Mouse (Mus musculus) left cerebral cortex, adult 18-20 months (tissue): ENCODE results near the gene Lyrm1. TPM values are rescaled to one million over a fixed set of nuclear protein-coding genes. Genes with fewer than 3 reads are reported as not detected.

ENCODE experiments used
- DNase-seq, 2 experiments: peaks; one replicate each; pipeline ENCODE4 v3.0.0; 2021 to 2022; ENCODE audit warnings: low spot score in 2 of 2, mixed read lengths in 1 of 2
- total RNA-seq, 2 experiments: library from RNA; stranded (reverse); gene quantifications; 2 replicates each; pipeline ENCODE4 v1.2.3; 2021

The Lyrm1 gene
- total RNA-seq, 2 experiments from 2014 or later, result 13.5 to 13.8 TPM

DNA sequence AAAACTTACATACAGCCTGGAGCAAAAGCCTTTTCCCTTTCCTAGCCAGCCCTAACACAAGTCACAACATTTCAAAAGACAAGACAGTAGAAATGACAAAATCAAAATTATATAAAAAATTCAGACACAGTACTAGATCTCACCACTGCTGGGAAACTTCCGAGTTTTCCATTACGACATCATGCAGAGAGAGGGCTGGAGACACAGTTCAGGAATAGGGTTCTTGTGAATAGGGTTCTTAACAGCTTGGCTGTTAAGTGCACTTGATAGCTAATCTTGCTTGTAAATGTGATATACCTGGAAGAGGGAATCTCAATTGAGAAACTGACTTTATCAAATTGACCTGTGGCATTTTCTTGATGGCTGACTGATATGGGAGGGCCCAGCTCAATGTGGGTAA is 14.4 kb upstream of the Lyrm1 start:
- DNase-seq, result no peak

DNA sequence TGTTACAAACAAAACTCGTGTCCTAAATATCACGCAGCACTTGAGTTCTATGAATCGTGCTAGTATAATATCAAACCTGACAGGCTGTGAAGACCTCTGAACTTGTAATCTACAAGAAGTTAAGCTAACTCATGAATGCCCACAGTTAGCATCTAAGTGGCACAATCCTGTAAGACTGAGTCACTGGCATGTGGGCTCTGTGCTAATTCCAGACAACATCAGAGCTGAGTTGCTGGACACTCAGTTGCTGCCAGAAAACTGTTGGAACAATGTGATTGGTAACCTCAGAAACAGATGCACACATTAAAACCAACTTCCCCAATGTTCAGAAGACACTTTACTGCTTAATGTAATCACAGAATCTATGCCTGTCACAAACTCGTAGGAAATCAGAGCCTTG is 7.8 kb upstream of the Lyrm1 start:
- no peak for DNase-seq

- DNase-seq, result no peak
Observed at GRCm38 (mm10) chr7:119892198-119892597, 3.5 kb upstream of the Lyrm1 start.

DNA sequence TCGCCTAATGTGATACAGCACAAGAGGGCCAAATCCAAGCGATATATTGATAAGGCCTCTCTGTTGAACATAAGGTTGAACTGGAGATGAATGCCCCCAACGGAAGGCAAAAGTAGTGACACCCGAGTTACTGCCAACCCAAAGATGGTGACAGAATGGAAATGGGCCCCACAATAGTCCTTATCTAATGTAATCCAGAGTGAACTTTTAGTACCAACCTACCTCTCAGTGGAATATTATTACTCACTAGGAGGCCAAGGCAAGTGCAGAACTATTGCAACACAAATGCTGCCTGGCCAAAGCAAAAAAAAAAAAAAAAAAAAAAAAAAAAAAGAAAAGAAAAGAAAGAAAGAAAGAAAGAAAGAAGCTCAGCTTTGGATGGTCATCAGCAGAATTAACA is 2.9 kb upstream of the Lyrm1 start:
- no peak for DNase-seq

DNA sequence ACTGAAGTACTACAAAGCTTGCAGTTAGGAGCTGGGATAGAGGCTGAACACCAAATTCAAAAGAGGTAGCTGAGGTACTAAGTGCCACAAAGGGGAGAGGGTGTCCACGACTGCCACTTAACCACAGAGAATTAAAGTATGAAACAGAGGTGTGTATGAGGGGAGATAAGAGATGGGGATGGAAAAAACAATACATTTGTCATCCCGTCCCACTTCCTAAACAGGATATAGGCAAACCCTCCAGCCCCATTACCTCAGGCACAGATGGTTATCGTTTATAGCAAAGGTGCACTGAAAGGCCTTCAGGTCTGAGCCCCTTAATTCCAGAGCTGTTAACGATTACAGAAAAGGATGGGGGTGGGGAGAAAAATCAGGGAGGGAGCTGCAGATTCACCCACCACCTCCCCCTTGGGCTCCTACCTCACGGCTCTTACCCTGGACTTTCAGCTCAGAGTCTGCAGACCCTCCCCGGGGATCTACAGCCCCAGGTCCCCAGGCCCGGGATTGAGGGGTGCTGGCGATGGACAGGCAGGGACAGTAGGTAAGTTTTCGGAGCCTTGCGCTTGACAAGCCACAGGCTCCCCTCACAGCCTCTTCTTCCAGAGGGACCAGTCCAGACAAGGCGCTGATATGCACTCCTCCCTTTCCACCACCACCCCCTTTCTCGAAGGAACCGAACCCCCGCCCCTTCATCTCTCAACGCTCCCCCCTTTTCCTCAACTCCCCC is 680 bp upstream of the Lyrm1 start:
- DNase-seq, result no peak

DNA sequence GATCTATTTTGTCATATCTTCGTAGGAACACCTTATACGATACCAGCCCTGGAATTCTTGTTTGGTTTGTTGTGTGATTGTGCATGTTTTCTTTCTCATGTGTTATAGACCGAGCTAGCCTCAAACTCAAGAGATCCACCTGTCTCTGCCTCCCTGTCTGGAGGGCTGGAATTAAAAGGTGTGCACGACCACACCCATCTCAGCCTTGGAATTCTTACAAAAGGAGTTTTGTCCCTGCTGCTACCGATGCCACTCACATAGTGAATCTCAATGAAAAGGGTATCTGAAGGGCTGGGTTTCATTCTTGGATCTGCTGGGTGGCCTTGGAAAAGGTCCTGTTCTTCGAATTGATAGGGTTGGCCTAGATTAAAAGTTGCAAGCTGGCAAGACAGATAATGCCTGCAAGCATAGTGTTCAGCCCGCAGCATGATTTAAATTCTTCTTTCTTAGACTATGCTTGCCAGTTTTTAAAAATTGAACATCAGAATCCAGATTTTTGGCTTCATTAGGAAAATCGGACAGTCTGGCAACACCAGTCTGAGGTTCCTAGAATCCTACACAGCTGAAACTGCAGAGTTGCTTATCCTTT is 2.0 kb downstream of the Lyrm1 start:
- DNase-seq, result no peak

DNA sequence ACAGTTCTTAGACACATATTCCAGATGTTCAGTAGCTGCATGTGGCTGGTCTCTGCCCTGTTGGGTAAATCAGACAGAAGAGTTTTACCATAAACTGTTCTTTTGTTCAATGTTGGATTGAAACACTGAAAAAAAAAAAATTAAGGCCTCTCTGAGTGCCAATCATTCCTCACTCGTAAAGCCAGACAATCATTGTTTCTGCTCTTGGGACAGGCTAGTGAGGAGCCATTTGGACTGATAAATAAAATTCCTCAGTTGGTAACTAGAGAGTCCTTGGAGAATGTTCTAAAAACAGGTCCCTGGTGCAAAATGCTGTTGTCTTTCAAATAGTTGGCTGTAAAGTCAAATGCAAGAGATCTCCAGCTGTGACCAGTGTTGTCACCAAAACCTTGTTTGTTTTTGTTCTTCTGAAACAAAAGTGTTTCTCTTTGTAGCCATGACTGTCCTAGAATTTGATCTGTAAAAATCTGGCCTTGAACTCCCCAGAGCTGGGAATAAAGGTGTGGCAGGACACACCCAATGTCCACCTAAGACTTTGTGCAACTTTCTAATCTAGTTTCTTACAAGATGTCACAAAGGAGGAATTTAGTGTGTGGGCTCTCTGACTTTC is 2.7 kb downstream of the Lyrm1 start:
- no peak for DNase-seq

GRCm38 (mm10) chr7:119899386-119900057 is 3.9 kb downstream of the Lyrm1 start:
- DNase-seq, result no peak

- DNase-seq, result no peak
Observed at GRCm38 (mm10) chr7:119906523-119907215, 11.0 kb downstream of the Lyrm1 start.

GRCm38 (mm10) chr7:119911727-119912126 is 16.1 kb downstream of the Lyrm1 start:
- no peak for DNase-seq

DNA sequence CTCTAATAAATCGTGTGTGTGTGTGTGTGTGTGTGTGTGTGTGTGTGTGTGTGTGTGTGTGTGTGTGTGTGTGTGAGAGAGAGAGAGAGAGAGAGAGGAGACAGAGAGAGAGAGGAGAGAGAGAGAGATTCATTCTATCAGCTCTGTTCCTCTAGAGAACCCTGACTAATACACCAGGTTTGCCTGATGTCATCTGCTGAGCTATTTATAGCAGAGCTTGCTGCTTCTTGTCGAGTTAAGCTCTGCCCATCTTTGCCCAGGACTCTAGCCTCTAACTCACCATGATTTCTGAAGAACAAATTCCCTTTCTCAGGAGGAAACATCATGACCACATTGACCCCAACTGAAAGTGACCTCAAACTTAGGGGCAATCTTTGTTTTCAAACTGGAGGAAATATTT is 24.8 kb downstream of the Lyrm1 start:
- no peak for DNase-seq

DNA sequence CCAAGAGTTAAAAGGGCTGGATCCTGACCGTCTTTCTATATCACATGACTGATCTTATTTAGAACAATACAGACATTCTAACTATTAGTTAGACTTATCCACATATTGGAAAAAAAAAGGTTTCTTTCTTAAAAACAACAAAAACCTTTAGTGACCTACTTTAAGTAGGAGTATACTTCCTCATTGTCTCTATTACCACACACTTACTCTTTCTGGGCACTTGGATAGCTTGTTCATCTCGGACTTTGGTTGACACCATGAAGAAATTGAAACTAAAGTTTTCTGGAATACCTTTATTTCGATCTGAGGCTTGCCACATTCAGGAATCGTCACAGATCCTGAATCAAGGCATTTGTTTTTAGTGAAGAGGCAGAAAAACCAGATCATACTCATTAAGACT is 25.4 kb downstream of the Lyrm1 start:
- no peak for DNase-seq

- no peak for DNase-seq
Observed at GRCm38 (mm10) chr7:119928783-119929440, 33.3 kb downstream of the Lyrm1 start.

- DNase-seq, result no peak
Observed at GRCm38 (mm10) chr7:119936321-119936720, 40.7 kb downstream of the Lyrm1 start.

- no peak for DNase-seq
Observed at GRCm38 (mm10) chr7:119937036-119937435, 41.4 kb downstream of the Lyrm1 start.

- no peak for DNase-seq
Observed at GRCm38 (mm10) chr7:119941569-119941968, 45.9 kb downstream of the Lyrm1 start.

DNA sequence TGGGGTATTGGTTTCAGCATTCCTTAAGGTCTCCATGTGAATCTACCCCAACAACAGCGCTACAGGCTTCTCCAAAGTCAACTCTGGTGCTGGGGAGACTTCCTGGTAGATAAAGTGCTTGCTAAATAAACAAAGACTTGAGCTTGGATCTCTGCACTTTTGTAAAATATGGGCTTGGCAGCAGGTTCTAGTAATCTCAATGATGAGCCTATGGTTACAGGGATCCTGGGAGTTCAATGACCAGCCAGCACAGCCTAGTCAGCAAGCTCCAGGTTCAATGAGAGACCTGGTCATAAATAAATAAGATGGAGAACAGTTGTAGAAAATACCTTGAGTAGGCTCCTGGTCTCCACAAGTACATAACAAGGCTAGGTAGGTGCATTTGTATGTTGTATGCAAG is 58.4 kb downstream of the Lyrm1 start:
- no peak for DNase-seq

DNA sequence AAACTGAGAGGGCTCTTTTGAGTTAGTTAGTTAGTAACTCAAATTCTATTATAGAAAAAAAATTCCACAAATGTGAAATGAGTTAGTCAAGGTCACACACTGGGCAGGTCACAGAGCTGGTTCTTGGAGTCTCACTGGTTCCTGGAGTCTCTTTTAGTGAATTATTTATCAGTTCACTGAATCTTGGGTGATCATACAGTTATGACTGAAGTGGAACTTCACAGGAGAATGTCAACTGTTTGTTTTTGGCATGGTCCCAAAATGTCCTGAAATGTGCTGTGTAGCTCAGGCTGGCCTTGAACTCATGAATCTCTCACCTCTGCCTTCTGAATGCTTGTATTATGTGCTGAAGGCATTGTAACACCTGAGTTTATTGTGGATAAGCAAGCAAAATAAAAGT is 61.8 kb downstream of the Lyrm1 start:
- no peak for DNase-seq

- no peak for DNase-seq
Observed at GRCm38 (mm10) chr7:119959091-119959490, 63.4 kb downstream of the Lyrm1 start.

GRCm38 (mm10) chr7:119959491-119959890 is 63.8 kb downstream of the Lyrm1 start:
- no peak for DNase-seq

GRCm38 (mm10) chr7:119960006-119960405 is 64.3 kb downstream of the Lyrm1 start:
- peak in 1 of 2 experiments; percentile 4 for DNase-seq
